Mouse (Mus musculus) liver, embryonic 11.5 days (tissue): ENCODE measurements around the gene Vsx1. TPM values are rescaled to one million over a fixed set of nuclear protein-coding genes. Genes with fewer than 3 reads are reported as not detected.

Experiments used
- ATAC-seq: fragments of 200-750 bp; cut with Nextera tagmentation; replicated peaks from 2 replicates; pipeline ENCODE4 v1.8.0; 2017; ENCODE audit warnings: moderate number of reproducible peaks, mild to moderate bottlenecking, moderate TSS enrichment, moderate library complexity; ENCODE audit not compliant: low FRiP score
- DNase-seq: peaks from one replicate; pipeline ENCODE4 v3.0.0-alpha.2; 2017; ENCODE audit warnings: low spot score
- H3K27ac ChIP-seq: fragments of 300-500 bp; sonication (generic); 2 replicates; pipeline ENCODE4 v1.5.1; 2014; ENCODE audit warnings: mild to moderate bottlenecking, low read depth, low read length, control low read depth
- H3K27me3 ChIP-seq: fragments of 300-500 bp; sonication (generic); replicated peaks from 2 replicates; pipeline ENCODE4 v1.6.1; 2014; ENCODE audit warnings: low read length, mixed read lengths; ENCODE audit not compliant: control insufficient read depth, insufficient read depth
- H3K36me3 ChIP-seq: fragments of 300-500 bp; sonication (generic); 2 replicates; pipeline ENCODE4 v1.6.1; 2014; ENCODE audit warnings: mild to moderate bottlenecking, low read length, moderate library complexity, mixed read lengths; ENCODE audit not compliant: control insufficient read depth, insufficient read depth
- H3K4me1 ChIP-seq: fragments of 300-500 bp; sonication (generic); replicated peaks from 2 replicates; pipeline ENCODE4 v1.6.1; 2014; ENCODE audit warnings: low read length, mixed read lengths; ENCODE audit not compliant: control insufficient read depth, insufficient read depth
- H3K4me2 ChIP-seq: fragments of 300-500 bp; sonication (generic); 2 replicates; pipeline ENCODE4 v1.6.1; 2014; ENCODE audit warnings: mild to moderate bottlenecking, control low read depth, moderate library complexity
- H3K4me3 ChIP-seq: fragments of 300-500 bp; sonication (generic); 2 replicates; pipeline ENCODE4 v1.5.1; 2014; ENCODE audit warnings: low read depth, low read length, control low read depth
- H3K9ac ChIP-seq: fragments of 300-500 bp; sonication (generic); 2 replicates; pipeline ENCODE4 v1.6.1; 2014; ENCODE audit warnings: low read depth, low read length, control low read depth
- H3K9me3 ChIP-seq: fragments of 300-500 bp; sonication (generic); 2 replicates; pipeline ENCODE4 v1.6.1; 2016; ENCODE audit warnings: low read length, inconsistent platforms, mixed read lengths; ENCODE audit not compliant: control insufficient read depth
- WGBS: fragments of 180-500 bp; shearing (Covaris S2); extraction: QIAGEN DNeasy Blood & Tissue Kit; methylation state at CpG from one replicate; pipeline ENCODE4 v1.1.7; 2014; 5-methylcytosine and 5-hydroxymethylcytosine counted together
- polyA plus RNA-seq: library from polyadenylated mRNA; unstranded; fragments of >200 nt; fragmentation: Nextera tagmentation; extraction: Ambion mirVana; gene quantifications from 2 replicates; pipeline ENCODE4 v1.2.1, GENCODE M21; 2014

Vsx1 gene
- not detected in 2 replicates for polyA plus RNA-seq

DNA sequence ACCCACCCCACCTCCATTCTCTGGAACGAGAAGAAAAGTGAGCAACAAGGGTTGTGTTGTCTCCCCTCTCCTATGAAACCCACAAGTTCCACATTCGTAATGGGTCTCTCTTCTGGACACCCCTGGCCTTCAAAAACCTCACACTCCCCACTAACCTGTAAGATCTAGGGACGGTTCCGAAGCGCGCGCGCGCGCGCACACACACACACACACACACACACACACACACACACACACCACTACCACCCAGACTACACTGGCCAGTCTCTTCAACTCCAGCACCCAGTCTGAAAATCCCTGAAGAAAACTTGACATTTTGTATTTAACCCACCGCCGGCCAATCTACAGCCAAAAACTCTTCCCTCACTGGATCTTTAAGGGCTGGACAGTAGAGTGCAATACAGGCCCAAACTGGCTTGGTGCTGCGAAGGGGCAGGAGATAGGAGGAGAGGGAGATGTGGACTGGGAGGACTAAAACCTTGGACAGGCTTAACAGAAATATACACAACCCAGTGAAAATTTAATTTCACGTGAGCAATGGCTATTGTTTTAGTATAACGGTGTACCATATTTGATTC is at the start of gene Vsx1:
Vsx1 (minus strand) TSS at position 138 of the 578 bp plus-strand sequence.
- H3K9me3 ChIP-seq = no peaks in the 10 kb centered on the region
- H3K27me3 ChIP-seq = peaks cover 57% of the 10 kb centered on the region
- H3K27ac ChIP-seq = no peak within 1 kb of the TSS
- DNase-seq = peak; percentile 8
- no peak for ATAC-seq
- WGBS = 47% methylated on average over 16 of the region's 16 CpGs
- peak within 1 kb of the TSS; percentile 56 for H3K4me2 ChIP-seq
- H3K4me3 ChIP-seq = peak within 1 kb of the TSS; percentile 28
- no peaks in the 10 kb centered on the region for H3K36me3 ChIP-seq
- no peaks in the 10 kb centered on the region for H3K4me1 ChIP-seq
- H3K9ac ChIP-seq = no peak within 1 kb of the TSS

DNA sequence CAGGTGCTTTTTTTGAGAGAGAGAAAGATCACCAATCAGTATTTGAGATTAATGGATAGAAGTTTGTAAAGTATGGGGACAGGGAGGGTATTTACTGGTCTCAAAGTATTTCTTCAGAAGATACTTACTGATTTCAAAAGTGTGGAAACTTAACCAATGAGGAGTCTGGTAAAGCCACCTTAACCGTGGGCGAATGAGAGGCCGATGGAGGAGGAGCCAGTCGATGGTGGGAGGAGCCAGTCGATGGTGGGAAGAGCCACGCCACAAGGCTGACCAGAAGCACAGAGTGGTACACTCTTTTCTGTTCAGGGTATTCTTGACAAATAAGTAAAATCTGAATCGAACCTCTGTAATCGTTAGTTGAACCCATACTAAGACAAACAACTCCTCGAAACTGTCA is 48.7 kb upstream of the Vsx1 start:
- Histone ChIP-seq H3K9me3 (no peaks in the 10 kb centered on the region), H3K4me2 (no peak overlapping the region), H3K4me3 (no peak overlapping the region), H3K36me3 (no peaks in the 10 kb centered on the region), H3K27me3 (no peaks in the 10 kb centered on the region), H3K4me1 (no peaks in the 10 kb centered on the region), H3K9ac (no peak overlapping the region), H3K27ac (no peak overlapping the region)
- WGBS = 73% methylated on average over 9 of the region's 9 CpGs
- no peak for DNase-seq
- no peak for ATAC-seq

DNA sequence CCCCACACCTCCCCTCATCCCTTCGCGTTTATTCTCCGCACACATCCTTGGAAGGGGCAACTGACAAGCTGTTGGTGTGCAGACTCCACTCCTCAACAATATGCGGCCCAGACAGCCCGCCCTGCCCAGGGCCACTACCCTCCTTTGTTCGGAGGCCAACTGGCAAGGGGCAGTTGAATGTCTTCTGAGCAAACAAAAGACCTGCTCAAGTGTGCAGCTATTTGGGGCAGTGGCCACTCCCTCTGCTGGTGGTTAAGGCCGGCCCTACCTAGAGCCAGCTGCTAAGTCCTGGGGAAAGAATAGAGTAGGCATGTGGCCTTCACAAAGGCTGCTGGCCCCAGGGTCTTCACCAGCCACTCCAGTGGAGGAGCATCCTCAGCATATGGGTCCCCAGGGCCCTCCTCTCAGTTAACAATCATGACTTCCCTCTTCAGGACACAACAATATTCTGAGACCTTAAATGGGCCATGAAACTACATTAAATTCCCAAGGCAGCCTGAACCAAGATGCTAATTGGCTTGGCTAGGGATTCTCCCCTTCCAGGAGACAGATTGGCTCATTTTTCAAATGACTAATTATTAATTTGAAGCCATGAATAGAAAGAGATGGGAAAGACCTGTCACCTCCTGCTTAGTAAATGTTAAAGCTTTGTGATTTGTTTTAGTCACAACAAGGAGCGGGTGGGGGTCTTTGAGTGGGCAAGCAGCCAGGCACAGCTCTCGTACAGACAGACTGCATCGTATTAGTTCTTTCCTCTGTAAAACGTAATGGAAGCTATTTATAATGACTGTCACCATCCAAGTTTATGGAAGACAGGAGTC is 46.8 kb upstream of the Vsx1 start:
- Histone ChIP-seq H3K4me1 (no peaks in the 10 kb centered on the region), H3K4me2 (no peak overlapping the region), H3K36me3 (no peaks in the 10 kb centered on the region), H3K27ac (no peak overlapping the region), H3K9ac (no peak overlapping the region), H3K4me3 (no peak overlapping the region), H3K9me3 (no peaks in the 10 kb centered on the region), H3K27me3 (no peaks in the 10 kb centered on the region)
- DNase-seq (no peak), ATAC-seq (0 out of 2 replicates have a peak, but pooled peaks have one; percentile 18)
- 72% methylated on average over 11 of the region's 11 CpGs for WGBS

DNA sequence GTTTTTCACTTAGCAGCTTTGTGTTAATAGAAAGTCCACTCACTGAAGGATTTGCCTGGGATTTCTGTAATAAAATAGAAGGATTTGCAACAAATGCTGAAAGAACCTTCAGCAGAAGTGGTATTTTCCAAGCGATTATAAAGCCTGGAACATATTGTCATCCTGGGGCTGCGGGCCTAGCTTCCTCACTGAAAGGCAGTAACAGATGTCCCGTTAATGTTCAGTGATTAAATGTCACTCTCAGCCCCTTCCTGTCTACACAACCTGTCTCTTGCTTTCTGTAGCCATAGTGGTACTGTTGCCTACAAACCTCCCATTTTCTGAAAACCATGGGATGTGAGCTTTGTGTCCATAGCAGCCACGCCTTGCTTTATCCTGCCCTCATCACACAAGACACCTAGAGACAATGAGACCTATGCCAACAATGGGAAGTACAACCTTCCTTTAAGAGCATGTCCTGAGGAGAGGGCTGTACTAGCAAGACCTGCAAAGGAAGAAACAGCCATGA is 23.1 kb upstream of the Vsx1 start:
- H3K27me3 ChIP-seq = no peaks in the 10 kb centered on the region
- ATAC-seq (no peak), DNase-seq (no peak)
- no peak overlapping the region for H3K4me3 ChIP-seq
- 79% methylated on average over 4 of the region's 4 CpGs for WGBS
- no peak overlapping the region for H3K4me2 ChIP-seq
- H3K4me1 ChIP-seq = no peaks in the 10 kb centered on the region
- no peaks in the 10 kb centered on the region for H3K36me3 ChIP-seq
- H3K9me3 ChIP-seq = no peaks in the 10 kb centered on the region
- no peak overlapping the region for H3K9ac ChIP-seq
- H3K27ac ChIP-seq = no peak overlapping the region

DNA sequence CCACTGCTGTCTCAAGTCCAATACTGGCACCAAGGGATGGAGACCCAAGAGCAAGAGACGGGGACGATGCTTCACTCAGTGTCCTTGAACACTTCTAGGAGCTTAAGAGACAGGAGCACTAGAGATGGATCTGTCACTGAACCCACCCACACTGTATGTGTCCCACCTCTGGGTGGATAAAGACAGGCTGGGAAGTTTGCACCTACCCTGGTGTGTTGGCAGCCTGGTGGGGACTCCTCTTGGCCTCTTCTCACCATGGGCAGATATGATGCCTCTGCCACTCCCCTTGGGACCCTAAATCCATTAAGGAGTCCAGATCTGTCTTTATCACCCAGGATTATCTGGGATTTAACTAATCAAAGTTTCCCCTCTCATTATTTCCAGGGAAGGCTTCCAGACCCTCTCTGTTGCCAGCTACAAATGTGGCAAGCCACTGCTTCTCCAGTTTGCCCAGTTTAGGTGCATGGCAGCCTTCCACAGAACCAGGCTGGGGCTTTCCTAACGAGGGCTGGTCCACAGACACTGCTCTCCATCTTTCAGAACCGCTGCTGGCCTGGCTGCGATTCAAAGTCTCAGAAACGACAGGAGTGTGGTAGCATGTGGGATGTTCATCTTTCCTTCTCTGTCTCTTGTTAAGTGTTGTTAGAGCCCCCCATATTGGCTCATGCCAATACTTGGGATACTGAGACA is 2.5 kb upstream of the Vsx1 start:
- Histone ChIP-seq H3K4me3 (no peak overlapping the region), H3K27me3 (peaks cover 49% of the 10 kb centered on the region), H3K9ac (no peak overlapping the region), H3K9me3 (no peaks in the 10 kb centered on the region), H3K4me2 (no peak overlapping the region), H3K36me3 (no peaks in the 10 kb centered on the region), H3K27ac (no peak overlapping the region), H3K4me1 (no peaks in the 10 kb centered on the region)
- 68% methylated on average over 6 of the region's 6 CpGs for WGBS
- DNase-seq = no peak
- no peak for ATAC-seq

DNA sequence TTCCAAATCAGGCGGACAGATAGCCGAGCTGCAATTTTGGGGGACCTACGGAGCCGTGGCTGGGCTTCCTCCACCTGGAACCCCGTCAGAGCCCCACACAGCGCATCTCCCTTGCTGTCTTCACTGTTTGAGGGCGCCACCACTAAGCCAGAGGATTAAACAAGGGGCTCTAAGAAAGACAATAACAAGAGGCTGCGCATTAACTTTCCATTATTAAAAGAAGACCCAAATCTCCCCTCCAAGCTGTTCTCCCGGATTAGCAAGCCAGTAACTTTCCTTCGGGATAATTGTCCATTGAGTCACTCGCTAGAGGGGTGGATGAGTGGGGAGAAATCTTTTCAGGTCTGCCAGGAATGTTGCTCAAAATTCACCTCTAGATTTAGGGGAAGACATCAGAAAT is 1.1 kb upstream of the Vsx1 start:
- no peak for ATAC-seq

DNA sequence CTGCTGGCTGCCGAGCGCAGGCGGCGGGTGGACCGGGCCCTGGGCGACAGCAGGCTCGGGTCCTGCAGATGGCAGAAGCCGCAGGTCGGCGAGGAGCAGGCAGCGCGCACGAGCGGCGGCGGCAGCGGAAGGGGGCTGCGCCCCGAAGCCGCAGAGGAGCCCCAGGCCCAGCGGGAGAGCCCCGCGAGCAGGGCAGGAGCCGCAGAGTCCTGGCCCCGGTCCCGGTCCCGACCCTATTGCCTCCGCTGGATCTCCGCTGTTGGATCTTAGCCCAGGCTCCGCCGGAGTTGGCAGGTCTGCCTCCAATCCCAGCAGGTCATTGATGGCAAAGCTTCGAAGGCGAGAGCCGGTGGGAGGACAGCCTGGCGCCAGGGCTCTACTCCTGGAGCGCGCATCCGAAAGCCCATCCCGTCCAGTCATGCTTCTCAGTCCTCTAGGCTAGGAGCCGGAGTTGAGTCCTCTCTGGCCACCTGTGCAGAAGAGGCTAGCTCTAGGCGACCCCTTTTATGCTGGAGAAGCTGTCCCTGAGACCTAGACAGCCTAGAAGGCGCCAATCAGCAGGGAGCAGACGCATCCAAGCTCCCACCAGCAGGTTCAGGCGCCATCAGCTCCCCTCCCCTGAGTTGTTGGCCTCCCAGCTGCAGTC is 496 bp downstream of the Vsx1 start:
- WGBS = 3% methylated on average over 44 of the region's 44 CpGs
- H3K27me3 ChIP-seq = peaks cover 57% of the 10 kb centered on the region
- no peaks in the 10 kb centered on the region for H3K36me3 ChIP-seq

More for the DNA sequence above, 1.1 kb upstream of the Vsx1 start:
- Histone ChIP-seq H3K4me3 (no peak overlapping the region), H3K27me3 (peaks cover 57% of the 10 kb centered on the region), H3K27ac (no peak overlapping the region), H3K4me1 (no peaks in the 10 kb centered on the region), H3K9ac (no peak overlapping the region), H3K4me2 (no peak overlapping the region), H3K9me3 (no peaks in the 10 kb centered on the region), H3K36me3 (no peaks in the 10 kb centered on the region)
- WGBS = 14% methylated on average over 11 of the region's 11 CpGs
- DNase-seq = no peak

DNA sequence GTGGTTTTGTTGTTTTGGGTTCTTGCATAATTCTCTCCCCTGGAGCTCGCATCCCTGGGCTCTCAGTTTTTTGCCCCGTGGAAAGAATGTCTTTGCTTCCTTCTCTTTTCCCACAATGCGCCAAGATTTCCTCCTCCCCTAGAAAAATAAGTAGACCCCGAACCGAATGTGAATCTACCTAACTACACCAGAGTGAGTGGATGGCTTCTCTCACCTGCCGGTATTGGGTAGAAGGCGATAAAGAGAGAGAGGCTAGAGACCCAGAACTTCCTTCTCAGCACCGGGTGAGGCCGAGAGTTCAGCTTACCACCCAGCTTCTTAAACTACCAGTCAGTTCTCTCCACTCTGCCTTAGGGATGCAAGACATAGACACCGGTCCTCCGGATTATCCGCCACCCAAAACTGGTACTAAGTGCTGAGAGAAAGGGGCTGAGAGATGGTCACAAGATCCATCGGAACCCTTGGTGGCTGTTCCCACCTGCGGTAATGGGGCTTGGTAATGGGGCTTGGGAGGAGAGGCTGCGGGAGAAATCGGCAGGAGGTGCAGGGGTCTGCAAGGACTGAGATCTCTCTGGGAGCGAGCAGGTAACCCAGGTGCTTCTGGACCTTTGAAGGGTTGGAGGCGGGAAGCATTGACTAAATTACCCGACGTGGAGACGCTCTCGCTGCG is 1.2 kb downstream of the Vsx1 start:
- H3K27ac ChIP-seq = no peak overlapping the region
- no peaks in the 10 kb centered on the region for H3K36me3 ChIP-seq
- 4% methylated on average over 23 of the region's 23 CpGs for WGBS
- no peaks in the 10 kb centered on the region for H3K4me1 ChIP-seq
- peak overlapping the region; percentile 56 for H3K4me2 ChIP-seq
- no peak for DNase-seq
- peak overlapping the region; percentile 28 for H3K4me3 ChIP-seq
- H3K27me3 ChIP-seq = peaks cover 57% of the 10 kb centered on the region
- no peak overlapping the region for H3K9ac ChIP-seq
- no peak for ATAC-seq
- H3K9me3 ChIP-seq = no peaks in the 10 kb centered on the region

More for the DNA sequence above, 496 bp downstream of the Vsx1 start:
- Histone ChIP-seq H3K4me2 (peak overlapping the region; percentile 56), H3K4me3 (peak overlapping the region; percentile 28), H3K9ac (no peak overlapping the region), H3K4me1 (no peaks in the 10 kb centered on the region), H3K9me3 (no peaks in the 10 kb centered on the region), H3K27ac (no peak overlapping the region)
- no peak for DNase-seq
- 0 out of 2 replicates have a peak, but pooled peaks have one; percentile 32 for ATAC-seq
